Mouse (Mus musculus) testis, adult 2 months (tissue): ENCODE measurements around the gene Trp53bp1. TPM values are rescaled to one million over a fixed set of nuclear protein-coding genes. Genes with fewer than 3 reads are reported as not detected.

Experiments used
- H3K27ac ChIP-seq: fragments of 200-500 bp; 2 replicates; pipeline ENCODE4 v1.5.1; 2012; ENCODE audit warnings: low read depth, low read length; ENCODE audit not compliant: control insufficient read depth, insufficient read depth
- H3K27me3 ChIP-seq: fragments of 200-500 bp; 2 replicates; pipeline ENCODE4 v1.6.1; 2012; ENCODE audit warnings: mild to moderate bottlenecking, low read length, moderate library complexity; ENCODE audit not compliant: control insufficient read depth, insufficient read depth
- H3K36me3 ChIP-seq: fragments of 200-500 bp; 2 replicates; pipeline ENCODE4 v1.6.1; 2012; ENCODE audit warnings: mild to moderate bottlenecking, low read length; ENCODE audit not compliant: control insufficient read depth, insufficient read depth
- H3K4me1 ChIP-seq: fragments of 200-500 bp; 2 replicates; pipeline ENCODE4 v1.6.1; 2012; ENCODE audit warnings: low read length; ENCODE audit not compliant: control insufficient read depth, insufficient read depth
- H3K4me3 ChIP-seq: fragments of 200-500 bp; 2 replicates; pipeline ENCODE4 v1.5.1; 2012; ENCODE audit warnings: low read depth, mild to moderate bottlenecking, low read length, moderate library complexity, mixed read lengths; ENCODE audit not compliant: control insufficient read depth
- CTCF ChIP-seq: fragments of 200-500 bp; IDR thresholded peaks from 2 replicates; pipeline ENCODE4 v1.5.1; 2012; ENCODE audit warnings: low read depth, mild to moderate bottlenecking, inconsistent platforms, low read length, moderate library complexity; ENCODE audit not compliant: control insufficient read depth, insufficient read depth, insufficient replicate concordance
- POLR2A ChIP-seq: fragments of 200-500 bp; IDR thresholded peaks from 2 replicates; pipeline ENCODE4 v1.6.1; 2012; ENCODE audit warnings: low read depth, mild to moderate bottlenecking, inconsistent platforms, low read length, moderate library complexity; ENCODE audit not compliant: control insufficient read depth
- polyA plus RNA-seq: library from polyadenylated mRNA; depleted of rRNA; stranded (reverse); fragments of >200 nt; gene quantifications from 2 replicates; pipeline ENCODE4 v1.2.3, GENCODE M21; 2012

Trp53bp1 gene
- polyA plus RNA-seq, 1 experiment = 58.2 TPM

GRCm38 (mm10) chr2:121206541-121206940, 64.7 kb downstream of the Trp53bp1 start:
- no peak overlapping the region for H3K4me3 ChIP-seq
- no peaks in the 10 kb centered on the region for H3K4me1 ChIP-seq
- no peak for TF ChIP-seq CTCF
- no peak for TF ChIP-seq POLR2A
- H3K36me3 ChIP-seq = no peaks in the 10 kb centered on the region; the same call in none of the 2 replicates
- H3K27me3 ChIP-seq = no peaks in the 10 kb centered on the region
- no peak overlapping the region for H3K27ac ChIP-seq

GRCm38 (mm10) chr2:121204276-121204675, 66.9 kb downstream of the Trp53bp1 start:
- H3K27me3 ChIP-seq = no peaks in the 10 kb centered on the region
- H3K27ac ChIP-seq = no peak overlapping the region
- H3K36me3 ChIP-seq = no peaks in the 10 kb centered on the region; the same call in 1 of the 2 replicates
- H3K4me3 ChIP-seq = no peak overlapping the region
- no peaks in the 10 kb centered on the region for H3K4me1 ChIP-seq
- no peak for TF ChIP-seq POLR2A

- Histone ChIP-seq H3K4me1 (no peaks in the 10 kb centered on the region), H3K27ac (no peak overlapping the region), H3K36me3 (peaks cover 1% of the 10 kb centered on the region; the same call in 1 of the 2 replicates), H3K4me3 (no peak overlapping the region), H3K27me3 (no peaks in the 10 kb centered on the region)
- TF ChIP-seq POLR2A = no peak
- TF ChIP-seq CTCF = no peak
These were observed 75.7 kb downstream of the Trp53bp1 start for GRCm38 (mm10) chr2:121195466-121195865.

- TF ChIP-seq POLR2A (no peak), CTCF (no peak)
- Histone ChIP-seq H3K4me1 (no peaks in the 10 kb centered on the region), H3K4me3 (no peak overlapping the region), H3K27me3 (no peaks in the 10 kb centered on the region), H3K36me3 (peaks cover 3% of the 10 kb centered on the region; the same call in 1 of the 2 replicates), H3K27ac (no peak overlapping the region)
These were observed 82.7 kb downstream of the Trp53bp1 start for GRCm38 (mm10) chr2:121188530-121188929.

- Histone ChIP-seq H3K4me3 (no peak overlapping the region), H3K4me1 (no peaks in the 10 kb centered on the region), H3K36me3 (peaks cover 4% of the 10 kb centered on the region; the same call in 1 of the 2 replicates), H3K27me3 (no peaks in the 10 kb centered on the region), H3K27ac (no peak overlapping the region)
- TF ChIP-seq POLR2A (no peak), CTCF (no peak)
These were observed 87.1 kb downstream of the Trp53bp1 start for GRCm38 (mm10) chr2:121184142-121184541.

GRCm38 (mm10) chr2:121183431-121183830, 87.8 kb downstream of the Trp53bp1 start:
- H3K27me3 ChIP-seq = no peaks in the 10 kb centered on the region
- peaks cover 3% of the 10 kb centered on the region; the same call in 1 of the 2 replicates for H3K36me3 ChIP-seq
- H3K4me3 ChIP-seq = no peak overlapping the region
- TF ChIP-seq CTCF = no peak
- no peak for TF ChIP-seq POLR2A
- H3K27ac ChIP-seq = no peak overlapping the region
- H3K4me1 ChIP-seq = no peaks in the 10 kb centered on the region

- Histone ChIP-seq H3K36me3 (peaks cover 2% of the 10 kb centered on the region; the same call in 1 of the 2 replicates), H3K4me1 (no peaks in the 10 kb centered on the region)
- TF ChIP-seq CTCF (no peak), POLR2A (no peak)
These were observed 92.3 kb downstream of the Trp53bp1 start for GRCm38 (mm10) chr2:121178828-121179479.

More at GRCm38 (mm10) chr2:121178828-121179479, 92.3 kb downstream of the Trp53bp1 start:
- H3K27me3 ChIP-seq = no peaks in the 10 kb centered on the region
- no peak overlapping the region for H3K27ac ChIP-seq
- H3K4me3 ChIP-seq = no peak overlapping the region
